Mouse (Mus musculus): ENCODE data around the gene Tmem45b. TPM values are rescaled to one million over a fixed set of nuclear protein-coding genes. Genes with fewer than 3 reads are reported as not detected.

The Tmem45b gene
- not detected for total RNA-seq (2023)

GRCm38 (mm10) chr9:31463692-31464474 is at the start of gene Tmem45b:
TSS of gene Tmem45b (minus strand) at chr9:31464462.

GRCm38 (mm10) chr9:31385947-31386354 is 78.3 kb downstream of the Tmem45b start, which contains the start of gene Nfrkb:
TSS of gene Nfrkb (plus strand) at chr9:31386192.

Other genes with a start within 250 kb of the Tmem45b start
- 25.5 TPM for gene Prdm10, start 183.9 kb downstream of the Tmem45b start, total RNA-seq (2023)
- 96.5 TPM for gene Nfrkb, start 78.3 kb downstream of the Tmem45b start, total RNA-seq (2023)

Data from CD4-positive naive resting alpha-beta T cell, adult 57 days (primary cell).